Mouse (Mus musculus) embryo, embryonic 11.5 days (tissue): ENCODE measurements at regions not wholly inside any gene's neighbourhood (a gene's known extent, or its start where the extent isn't known, plus 50 kb on each side); places are given as distances from the start of the nearest gene placed in this dataset.
A peak's percentile ranks its signal among the peaks of the same experiment; 100 is the strongest.

Source experiments
- DNase-seq: peaks from one replicate; pipeline ENCODE4 v3.0.0-alpha.2; 2012; ENCODE audit warnings: low read depth, low spot score

DNA sequence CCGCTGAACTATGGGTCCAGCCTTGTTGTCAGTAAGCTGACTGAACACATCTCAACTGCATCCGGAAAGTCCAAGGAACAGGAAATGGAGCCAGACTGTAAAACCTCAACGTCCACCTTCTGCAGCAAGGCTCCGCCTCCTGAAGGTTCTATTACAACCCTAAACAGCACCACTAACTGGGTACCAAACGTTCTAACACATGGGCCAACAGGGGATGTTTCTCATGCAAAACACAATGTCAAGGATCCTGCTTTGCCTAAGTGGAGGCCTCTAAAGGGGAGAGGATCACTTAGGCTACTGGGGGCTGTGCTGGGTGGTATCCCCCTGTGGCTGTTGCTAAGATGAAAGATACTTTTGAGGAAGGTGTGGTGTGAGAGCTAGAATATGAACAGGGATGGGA is 51.0 kb upstream of the Stt3b start:
- DNase-seq, result no peak

DNA sequence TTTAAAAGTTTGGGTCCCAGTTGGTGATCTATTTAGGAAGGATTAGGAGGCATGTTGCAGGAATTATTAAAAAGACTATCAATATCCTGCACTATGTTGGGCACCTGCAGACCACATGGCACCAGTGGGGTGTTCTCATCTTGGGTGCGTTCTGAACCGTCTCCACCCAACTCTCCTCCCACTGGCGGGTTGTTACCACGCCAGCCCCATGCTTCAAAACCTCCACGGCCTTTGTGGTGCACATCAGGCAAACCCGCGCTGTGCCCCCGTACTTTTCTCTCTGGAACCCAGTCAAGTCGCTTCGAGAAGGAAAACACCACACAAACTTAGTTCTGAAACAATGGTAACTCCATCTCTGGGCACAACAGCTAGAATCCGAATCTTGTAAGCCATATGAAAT is 51.7 kb upstream of the Stt3b start:
- DNase-seq, result no peak

DNA sequence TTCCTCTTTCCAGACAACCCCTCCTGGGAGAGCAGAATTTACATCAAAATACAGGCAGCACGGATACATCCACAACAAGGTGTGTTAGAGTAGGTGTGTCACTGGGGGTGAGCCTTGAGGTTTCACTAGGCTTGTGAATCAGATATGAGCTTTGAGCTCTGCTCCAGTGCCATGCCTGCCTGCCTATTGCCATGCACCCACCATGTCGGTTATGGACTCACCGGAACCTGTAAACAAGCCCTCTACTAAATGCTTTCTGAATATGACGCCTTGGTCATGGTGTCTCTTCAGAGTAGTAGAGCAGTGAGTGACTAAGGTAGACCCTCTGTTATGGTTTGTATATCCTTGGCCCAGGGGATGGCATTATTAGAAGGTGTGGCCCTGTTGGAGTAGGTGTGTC is 52.3 kb upstream of the Stt3b start:
- DNase-seq, result no peak

DNA sequence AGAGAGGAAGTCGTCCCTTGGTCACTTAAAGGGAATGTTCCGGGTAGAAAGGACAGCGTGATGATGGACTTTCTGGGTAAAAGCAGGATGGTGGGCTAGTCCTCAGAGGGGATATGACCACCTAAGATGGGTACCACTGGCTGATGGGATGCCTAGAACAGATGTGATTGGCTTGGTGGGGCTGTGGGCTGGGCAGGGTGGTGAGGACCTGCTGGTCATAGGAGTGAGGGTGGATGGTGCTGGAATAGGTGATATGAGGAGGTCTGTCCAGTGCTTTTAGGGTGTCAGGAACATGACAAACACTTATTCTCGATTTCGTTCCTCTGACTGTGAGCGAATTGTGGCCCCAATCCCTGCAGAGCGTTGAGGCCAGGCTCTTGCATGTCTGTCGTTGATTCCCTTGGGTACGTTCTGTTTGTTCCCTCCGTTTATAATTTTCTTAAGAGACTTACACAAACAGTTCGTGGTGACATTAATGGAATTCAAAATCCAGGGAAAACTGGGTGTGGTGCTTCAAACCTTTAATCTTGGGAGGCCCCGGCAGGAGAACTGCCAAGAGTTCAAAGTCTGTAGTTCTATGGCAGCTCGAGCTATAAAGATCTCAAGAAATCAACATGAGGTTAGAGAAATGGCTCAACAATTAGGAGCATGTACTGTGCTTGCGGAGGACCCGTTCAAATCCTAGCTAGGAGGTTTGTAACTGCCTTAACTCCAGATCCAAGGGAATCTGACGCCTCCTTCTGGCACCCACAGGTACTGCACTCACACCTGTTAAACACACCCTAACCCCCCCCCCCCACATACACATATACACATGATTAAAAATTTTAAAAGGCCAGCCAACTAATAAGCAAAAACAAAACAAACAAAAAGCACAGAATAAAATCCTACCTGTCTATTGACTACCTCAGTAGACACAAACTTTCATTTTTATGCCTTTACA is 55.0 kb upstream of the Stt3b start:
- DNase-seq, result no peak

GRCm38 (mm10) chr9:115367808-115368207 is 57.6 kb upstream of the Stt3b start:
- DNase-seq, result no peak

DNA sequence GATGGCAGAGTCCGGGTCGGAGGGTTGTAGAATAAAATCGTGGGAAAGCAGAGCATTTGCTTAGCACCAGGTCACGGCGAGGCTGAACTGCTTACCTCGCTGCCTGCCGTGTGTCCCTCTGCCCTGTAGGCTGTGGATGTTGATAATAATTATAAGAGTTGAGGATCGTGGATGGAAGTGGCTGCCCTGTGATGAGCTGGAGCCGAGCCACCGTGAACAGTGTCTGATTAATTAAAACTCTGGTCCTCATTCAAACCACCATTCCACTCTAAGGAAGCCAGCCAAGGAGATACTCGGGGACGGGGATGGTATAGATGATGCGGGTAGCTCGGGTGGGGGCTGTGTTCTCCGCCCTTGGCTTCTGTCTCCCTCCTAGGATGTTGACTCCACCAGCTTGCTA is 70.1 kb upstream of the Stt3b start:
- DNase-seq, result no peak

GRCm38 (mm10) chr9:115382824-115383475 is 72.7 kb upstream of the Stt3b start:
- no peak for DNase-seq

GRCm38 (mm10) chr9:115383935-115384334 is 73.7 kb upstream of the Stt3b start:
- no peak for DNase-seq

DNA sequence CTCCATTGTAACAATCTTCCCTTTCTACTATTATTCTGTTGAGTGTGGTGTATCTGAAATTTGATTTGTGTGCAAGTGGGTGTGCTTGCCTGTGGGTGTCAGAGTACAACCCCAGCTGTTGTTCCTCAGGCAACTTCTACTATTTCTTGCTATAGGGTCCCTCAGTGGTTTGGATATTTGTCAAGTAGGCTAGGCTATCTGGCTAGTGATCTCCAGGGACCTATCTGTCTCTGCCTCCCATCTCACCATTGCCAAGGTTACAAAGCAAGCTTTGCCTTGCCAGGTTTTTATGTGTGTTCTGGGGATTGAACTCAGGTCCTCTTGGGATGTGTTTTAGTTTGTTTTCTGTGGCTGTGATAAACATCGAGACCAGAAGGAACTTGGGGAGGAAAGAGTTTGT is 74.1 kb upstream of the Stt3b start:
- no peak for DNase-seq

- DNase-seq, result no peak
These were observed 77.5 kb upstream of the Stt3b start for GRCm38 (mm10) chr9:115387471-115388360.

GRCm38 (mm10) chr9:115388361-115388759 is 78.1 kb upstream of the Stt3b start:
- DNase-seq, result no peak

- DNase-seq, result no peak
These were observed 78.9 kb upstream of the Stt3b start for GRCm38 (mm10) chr9:115389082-115389481.

- DNase-seq, result peak; percentile 57
These were observed 80.7 kb upstream of the Stt3b start for GRCm38 (mm10) chr9:115390880-115391281.

GRCm38 (mm10) chr9:115395511-115395910 is 85.3 kb upstream of the Stt3b start:
- DNase-seq, result no peak

DNA sequence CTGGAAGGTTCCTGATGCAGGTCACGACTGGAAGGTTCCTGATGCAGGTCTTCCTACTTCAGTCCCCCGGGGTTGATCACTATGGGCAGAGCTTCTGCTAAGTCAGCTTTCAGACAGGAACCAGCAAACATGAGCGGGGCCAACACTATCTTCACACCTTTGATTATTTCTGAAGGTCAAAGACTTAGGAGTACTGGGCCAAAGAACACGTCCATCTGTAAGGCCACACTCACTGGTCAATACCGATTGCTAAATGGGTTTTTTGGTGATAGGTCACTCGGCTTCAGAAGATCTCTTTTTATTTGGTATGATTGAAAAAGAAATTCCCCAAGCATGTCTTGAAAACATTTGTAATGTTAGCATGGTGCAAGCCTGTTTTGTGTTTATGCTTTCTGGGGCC is 90.2 kb upstream of the Stt3b start:
- DNase-seq, result no peak

DNA sequence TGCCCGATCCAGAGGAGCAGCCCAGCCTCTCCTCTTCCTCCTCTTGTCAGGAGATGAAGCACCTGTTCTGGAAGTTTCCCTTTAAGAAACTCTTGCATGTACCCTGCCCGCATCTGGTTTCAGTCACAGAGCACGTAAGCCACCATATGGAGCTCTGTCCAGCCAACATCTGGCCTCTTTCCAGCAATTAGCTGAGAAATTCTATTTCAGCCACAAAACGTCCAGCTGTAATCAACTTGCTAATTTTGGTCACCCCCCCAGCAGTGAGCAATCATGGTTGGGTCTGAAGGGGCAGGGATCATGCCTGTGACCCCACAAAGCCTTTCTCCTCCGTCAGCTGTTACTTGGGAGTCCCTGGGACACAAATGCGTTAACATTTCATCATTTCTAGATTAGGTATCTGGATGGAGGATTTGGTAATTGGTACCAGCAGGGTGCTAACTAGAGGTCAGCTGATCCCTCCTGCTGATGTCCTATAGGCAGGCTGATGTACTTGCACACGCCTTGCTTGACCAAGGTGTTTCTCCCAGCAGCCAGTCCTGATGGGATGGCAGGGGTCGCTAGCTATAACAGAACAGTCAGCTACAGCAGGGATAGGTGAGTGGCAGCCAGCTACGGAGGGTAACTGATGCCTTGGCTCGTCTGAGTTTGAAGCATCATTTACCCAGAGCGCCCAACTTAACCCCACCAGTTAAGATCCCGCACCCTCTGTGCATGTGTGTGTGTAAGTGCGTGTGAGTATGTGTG is 91.4 kb upstream of the Stt3b start:
- no peak for DNase-seq

DNA sequence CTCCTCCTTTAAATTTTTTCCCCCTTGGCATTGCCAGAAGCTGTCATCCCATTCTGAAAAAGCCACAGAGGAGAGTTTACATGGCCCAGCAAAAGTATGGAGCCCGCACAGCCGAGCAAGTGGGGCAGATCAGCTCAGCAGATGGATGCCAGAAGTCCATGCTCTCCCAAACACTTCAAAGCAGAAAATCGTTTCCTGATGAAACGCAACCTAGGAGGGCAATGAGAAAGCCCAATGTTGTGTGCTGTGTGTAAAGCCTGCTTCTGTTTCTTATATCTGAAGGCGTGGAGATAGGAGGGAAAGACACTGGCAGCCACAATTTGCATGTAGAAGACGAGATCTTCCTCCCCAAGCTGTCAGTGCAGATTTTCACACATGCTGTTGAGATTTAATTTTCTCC is 92.4 kb upstream of the Stt3b start:
- DNase-seq, result no peak

DNA sequence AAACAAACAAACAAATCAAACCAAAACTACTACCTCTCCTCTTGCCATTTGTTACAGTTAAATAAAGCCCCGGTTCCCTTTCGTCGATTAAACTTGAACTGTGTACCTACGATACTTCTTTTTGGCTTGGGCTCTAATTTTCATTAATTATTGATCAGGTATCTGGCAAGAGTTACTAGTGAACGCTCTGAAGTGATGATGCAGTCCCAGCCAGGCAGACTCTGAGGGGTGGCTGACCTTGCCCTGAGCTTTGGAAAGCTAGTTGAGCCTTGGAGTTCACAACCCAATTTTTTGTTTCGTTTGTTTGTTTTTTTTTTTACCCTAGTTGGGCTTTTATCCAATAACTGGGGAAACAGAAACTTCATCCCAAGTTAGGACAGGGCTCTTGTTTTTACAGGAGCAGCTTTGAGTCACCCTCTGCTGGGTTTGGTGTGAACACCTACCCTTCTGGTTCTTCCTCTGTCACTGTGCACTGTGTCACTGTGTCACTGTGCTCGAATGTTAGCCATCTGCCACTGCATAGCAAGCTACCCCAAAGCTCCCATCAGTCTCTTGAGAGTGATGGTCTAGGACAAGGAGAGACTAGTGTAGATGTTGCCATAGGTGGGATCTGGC is 93.2 kb upstream of the Stt3b start:
- DNase-seq, result no peak

DNA sequence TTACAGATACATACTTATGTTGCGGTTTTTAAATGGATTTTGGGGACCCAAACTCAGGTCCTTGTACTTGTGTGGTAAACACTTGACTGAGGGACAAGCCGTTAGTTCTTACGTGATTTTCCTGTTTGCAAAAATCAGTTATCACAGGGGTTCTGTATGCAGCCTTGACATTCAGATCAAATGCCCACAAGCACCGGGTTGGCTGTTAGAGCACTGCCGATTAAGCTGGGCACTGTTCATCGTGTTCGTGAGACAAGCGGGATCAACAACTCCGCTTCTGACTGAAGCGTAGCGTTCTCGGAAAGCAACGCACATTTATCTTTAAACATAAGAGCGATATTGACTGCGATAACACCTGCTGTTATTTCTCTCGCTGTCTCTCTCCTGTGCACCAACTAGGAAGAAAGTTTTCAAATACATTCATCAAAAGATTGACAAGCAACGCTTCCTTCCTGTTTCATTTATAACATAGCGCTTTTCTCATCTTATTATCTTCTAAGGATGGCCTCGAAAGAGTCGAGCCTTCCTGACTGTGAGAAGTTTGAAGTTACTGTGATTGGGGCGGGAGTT is 97.8 kb upstream of the Stt3b start:
- no peak for DNase-seq

DNA sequence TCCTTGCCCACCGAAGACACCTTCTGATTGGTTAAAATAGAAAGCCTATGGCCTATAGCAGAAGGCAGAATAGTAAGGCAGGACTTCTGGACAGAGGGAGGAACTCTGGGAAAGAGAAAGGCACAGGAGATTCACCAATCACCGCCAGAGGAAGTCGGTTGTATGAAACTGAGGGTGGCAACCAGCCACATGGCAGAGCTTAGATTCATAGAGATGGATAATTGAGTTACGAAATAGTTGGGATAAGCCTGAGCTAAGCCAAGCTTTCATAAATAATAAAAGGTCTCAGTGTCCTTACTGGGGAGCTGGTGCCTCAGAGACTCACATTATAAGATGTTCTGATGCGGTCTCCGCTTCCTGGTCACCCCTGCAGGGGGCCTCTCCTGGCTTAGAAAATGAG is 98.7 kb upstream of the Stt3b start:
- no peak for DNase-seq

DNA sequence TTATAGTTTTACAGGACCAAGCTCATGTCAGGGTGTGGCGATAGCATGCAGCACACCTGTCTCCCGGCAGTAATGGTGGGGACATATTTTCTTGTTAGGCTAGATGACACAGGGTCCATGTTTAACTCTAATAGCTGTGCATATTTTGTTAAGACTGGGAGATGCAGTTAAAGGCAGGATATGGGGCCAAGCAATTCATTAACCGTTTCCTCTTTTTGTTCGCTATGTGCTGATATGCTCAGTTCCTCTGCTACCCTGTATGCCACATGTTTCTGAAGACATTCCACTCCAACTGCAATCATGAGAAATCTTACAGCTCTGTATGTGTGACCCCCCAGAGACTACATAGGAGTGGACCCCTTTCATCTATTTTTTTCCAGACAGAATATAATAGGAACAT is 104.0 kb upstream of the Stt3b start:
- no peak for DNase-seq
